Mouse (Mus musculus): ENCODE data around the gene Mansc1. TPM values are rescaled to one million over a fixed set of nuclear protein-coding genes. Genes with fewer than 3 reads are reported as not detected.
A peak's percentile ranks its signal among the peaks of the same experiment; 100 is the strongest.

Mansc1 gene
- polyA plus RNA-seq, 1 experiment from 2014 or later: 1.6 TPM

GRCm38 (mm10) chr6:134633553-134633952 lies 1.3 kb upstream of the Mansc1 start:
- no peak overlapping the region for H3K4me3 ChIP-seq
- WGBS: 79% methylated on average over 8 of the region's 8 CpGs

GRCm38 (mm10) chr6:134632756-134633155 lies 468 bp upstream of the Mansc1 start:
- H3K27ac ChIP-seq: no peak overlapping the region
- no peak for ATAC-seq (ENCODE audit: low FRiP score, low read depth)
- peak overlapping the region; percentile 58 for H3K4me3 ChIP-seq
- H3K27me3 ChIP-seq: peaks cover 34% of the 10 kb centered on the region
- H3K9me3 ChIP-seq: no peaks in the 10 kb centered on the region
- H3K4me1 ChIP-seq: peaks cover 18% of the 10 kb centered on the region
- H3K4me2 ChIP-seq (replicated peaks): peak overlapping the region; percentile 94
- H3K36me3 ChIP-seq: no peaks in the 10 kb centered on the region
- H3K9ac ChIP-seq: no peak overlapping the region
- 41% methylated on average over 5 of the region's 5 CpGs for WGBS

More at GRCm38 (mm10) chr6:134633553-134633952, 1.3 kb upstream of the Mansc1 start:
- ATAC-seq (ENCODE audit: low FRiP score, low read depth): no peak
- Histone ChIP-seq H3K36me3 (no peaks in the 10 kb centered on the region), H3K27ac (no peak overlapping the region), H3K4me2 (replicated peaks) (no peak overlapping the region), H3K27me3 (peaks cover 34% of the 10 kb centered on the region), H3K9ac (no peak overlapping the region), H3K9me3 (no peaks in the 10 kb centered on the region), H3K4me1 (peaks cover 18% of the 10 kb centered on the region)

- H3K9ac ChIP-seq: no peak overlapping the region
- ATAC-seq (ENCODE audit: low FRiP score, low read depth): no peak
- H3K27me3 ChIP-seq: peaks cover 34% of the 10 kb centered on the region
- H3K4me3 ChIP-seq: no peak overlapping the region
- H3K27ac ChIP-seq: peak overlapping the region; percentile 39; the same call in 1 of the 2 replicates
- H3K4me2 ChIP-seq (replicated peaks): no peak overlapping the region
- no peaks in the 10 kb centered on the region for H3K9me3 ChIP-seq
- WGBS: 58% methylated on average over 9 of the region's 9 CpGs
- no peaks in the 10 kb centered on the region for H3K36me3 ChIP-seq
- H3K4me1 ChIP-seq: peaks cover 18% of the 10 kb centered on the region
Observed at GRCm38 (mm10) chr6:134630447-134630846, 1.8 kb downstream of the Mansc1 start.

- WGBS: 94% methylated on average over 1 of the region's 1 CpGs
- no peak for ATAC-seq (ENCODE audit: low FRiP score, low read depth)
- no peaks in the 10 kb centered on the region for H3K36me3 ChIP-seq
- H3K4me3 ChIP-seq: no peak overlapping the region
- peaks cover 13% of the 10 kb centered on the region; the same call in 1 of the 2 replicates for H3K27me3 ChIP-seq
- no peak overlapping the region for H3K4me2 ChIP-seq (replicated peaks)
- H3K9me3 ChIP-seq: no peaks in the 10 kb centered on the region
- H3K27ac ChIP-seq: no peak overlapping the region
- no peak overlapping the region for H3K9ac ChIP-seq
- peaks cover 6% of the 10 kb centered on the region; the same call in 1 of the 2 replicates for H3K4me1 ChIP-seq
Observed at GRCm38 (mm10) chr6:134626564-134626963, 5.7 kb downstream of the Mansc1 start.

GRCm38 (mm10) chr6:134625431-134625830 lies 6.9 kb downstream of the Mansc1 start:
- no peak overlapping the region for H3K27ac ChIP-seq
- H3K9ac ChIP-seq: no peak overlapping the region
- no peaks in the 10 kb centered on the region for H3K9me3 ChIP-seq
- no peak overlapping the region for H3K4me3 ChIP-seq
- no peaks in the 10 kb centered on the region for H3K36me3 ChIP-seq
- ATAC-seq (ENCODE audit: low FRiP score, low read depth): no peak
- peaks cover 3% of the 10 kb centered on the region; the same call in 1 of the 2 replicates for H3K4me1 ChIP-seq
- 0 out of 2 replicates have a peak, but pooled peaks cover 1% of the 10 kb centered on the region for H3K27me3 ChIP-seq
- no peak overlapping the region for H3K4me2 ChIP-seq (replicated peaks)
- 66% methylated on average over 12 of the region's 12 CpGs for WGBS

GRCm38 (mm10) chr6:134621552-134621949 lies 10.7 kb downstream of the Mansc1 start:
- Histone ChIP-seq H3K4me3 (no peak overlapping the region), H3K4me1 (no peaks in the 10 kb centered on the region), H3K36me3 (no peaks in the 10 kb centered on the region), H3K4me2 (replicated peaks) (no peak overlapping the region), H3K27me3 (no peaks in the 10 kb centered on the region), H3K9me3 (no peaks in the 10 kb centered on the region), H3K27ac (no peak overlapping the region), H3K9ac (no peak overlapping the region)
- 76% methylated on average over 14 of the region's 14 CpGs for WGBS
- ATAC-seq (ENCODE audit: low FRiP score, low read depth): no peak

GRCm38 (mm10) chr6:134620846-134621551 lies 11.3 kb downstream of the Mansc1 start:
- no peak overlapping the region for H3K27ac ChIP-seq
- H3K4me1 ChIP-seq: no peaks in the 10 kb centered on the region

GRCm38 (mm10) chr6:134620129-134620528 lies 12.2 kb downstream of the Mansc1 start:
- no peak for ATAC-seq (ENCODE audit: low FRiP score, low read depth)
- WGBS: 63% methylated on average over 3 of the region's 3 CpGs
- Histone ChIP-seq H3K9ac (no peak overlapping the region), H3K4me1 (peaks cover under 1% of the 10 kb centered on the region; the same call in 1 of the 2 replicates), H3K9me3 (no peaks in the 10 kb centered on the region), H3K4me2 (replicated peaks) (no peak overlapping the region), H3K4me3 (no peak overlapping the region), H3K36me3 (no peaks in the 10 kb centered on the region), H3K27me3 (no peaks in the 10 kb centered on the region), H3K27ac (no peak overlapping the region)

More at GRCm38 (mm10) chr6:134620846-134621551, 11.3 kb downstream of the Mansc1 start:
- WGBS: 65% methylated on average over 6 of the region's 6 CpGs
- Histone ChIP-seq H3K36me3 (no peaks in the 10 kb centered on the region), H3K9ac (no peak overlapping the region), H3K9me3 (no peaks in the 10 kb centered on the region), H3K4me2 (replicated peaks) (no peak overlapping the region), H3K4me3 (no peak overlapping the region), H3K27me3 (no peaks in the 10 kb centered on the region)
- ATAC-seq (ENCODE audit: low FRiP score, low read depth): no peak

GRCm38 (mm10) chr6:134617589-134617988 lies 14.7 kb downstream of the Mansc1 start:
- no peak overlapping the region for H3K9ac ChIP-seq
- WGBS: 50% methylated on average over 3 of the region's 3 CpGs
- no peaks in the 10 kb centered on the region for H3K27me3 ChIP-seq
- no peak overlapping the region for H3K4me3 ChIP-seq
- H3K4me2 ChIP-seq (replicated peaks): no peak overlapping the region
- no peaks in the 10 kb centered on the region for H3K9me3 ChIP-seq
- peaks cover 8% of the 10 kb centered on the region for H3K4me1 ChIP-seq
- no peak overlapping the region for H3K27ac ChIP-seq
- no peaks in the 10 kb centered on the region for H3K36me3 ChIP-seq
- ATAC-seq (ENCODE audit: low FRiP score, low read depth): no peak

- Histone ChIP-seq H3K4me3 (no peak overlapping the region), H3K4me1 (peaks cover 8% of the 10 kb centered on the region), H3K27me3 (no peaks in the 10 kb centered on the region), H3K27ac (no peak overlapping the region), H3K36me3 (no peaks in the 10 kb centered on the region), H3K9me3 (no peaks in the 10 kb centered on the region), H3K9ac (no peak overlapping the region), H3K4me2 (replicated peaks) (0 out of 2 replicates have a peak overlapping the region, but pooled peaks have one; percentile 23)
- ATAC-seq (ENCODE audit: low FRiP score, low read depth): peak; percentile 58; the same call in 1 of the 2 replicates
- 14% methylated on average over 16 of the region's 16 CpGs for WGBS
Observed at GRCm38 (mm10) chr6:134614723-134615648, 17.3 kb downstream of the Mansc1 start.

- no peak for ATAC-seq (ENCODE audit: low FRiP score, low read depth)
- H3K27me3 ChIP-seq: no peaks in the 10 kb centered on the region
- no peaks in the 10 kb centered on the region for H3K9me3 ChIP-seq
- WGBS: 86% methylated on average over 4 of the region's 4 CpGs
- H3K9ac ChIP-seq: no peak overlapping the region
- H3K36me3 ChIP-seq: no peaks in the 10 kb centered on the region
- peaks cover 8% of the 10 kb centered on the region for H3K4me1 ChIP-seq
- H3K27ac ChIP-seq: no peak overlapping the region
- no peak overlapping the region for H3K4me2 ChIP-seq (replicated peaks)
- H3K4me3 ChIP-seq: no peak overlapping the region
Observed at GRCm38 (mm10) chr6:134614322-134614721, 18.0 kb downstream of the Mansc1 start.

GRCm38 (mm10) chr6:134611896-134612295 lies 20.4 kb downstream of the Mansc1 start:
- Histone ChIP-seq H3K36me3 (no peaks in the 10 kb centered on the region), H3K4me1 (peaks cover 19% of the 10 kb centered on the region), H3K4me2 (replicated peaks) (no peak overlapping the region), H3K27me3 (no peaks in the 10 kb centered on the region), H3K4me3 (no peak overlapping the region), H3K27ac (no peak overlapping the region), H3K9ac (no peak overlapping the region), H3K9me3 (no peaks in the 10 kb centered on the region)
- ATAC-seq (ENCODE audit: low FRiP score, low read depth): no peak
- WGBS: 70% methylated on average over 13 of the region's 13 CpGs

Measured in limb, embryonic 13.5 days (tissue).